Mouse (Mus musculus) macrophage (primary cell): ENCODE data around the gene Mfsd12. TPM values are rescaled to one million over a fixed set of nuclear protein-coding genes. Genes with fewer than 3 reads are reported as not detected.

ENCODE experiments used
- H3K27ac ChIP-seq: fragments of 350-480 bp; formaldehyde crosslinking; 2 replicates; pipeline ENCODE4 v1.9.0; 2021
- H3K36me3 ChIP-seq: fragments of 350-480 bp; formaldehyde crosslinking; 2 replicates; pipeline ENCODE4 v1.9.0; 2021; ENCODE audit errors: inconsistent target
- H3K4me3 ChIP-seq: fragments of 350-480 bp; formaldehyde crosslinking; 2 replicates; pipeline ENCODE4 v1.9.0; 2021; ENCODE audit errors: inconsistent target
- H3K79me2 ChIP-seq: fragments of 350-480 bp; formaldehyde crosslinking; 2 replicates; pipeline ENCODE4 v1.9.0; 2021; ENCODE audit errors: inconsistent target
- WGBS: methylation state at CpG from one replicate; pipeline ENCODE4 v1.1.7; 2026; ENCODE audit warnings: inconsistent platforms; ENCODE audit not compliant: missing documents; 5-methylcytosine and 5-hydroxymethylcytosine counted together
- polyA plus RNA-seq: library from polyadenylated mRNA; stranded (reverse); fragments of 250-400 nt; gene quantifications from 3 replicates; pipeline ENCODE4 v1.2.4, GENCODE M21; 2018; ENCODE audit warnings: inconsistent platforms

Mfsd12 gene
- polyA plus RNA-seq, 1 experiment from 2014 or later = 129 TPM

GRCm38 (mm10) chr10:81340551-81341332 is 16.5 kb upstream of the Mfsd12 start:
- H3K27ac ChIP-seq = no peak overlapping the region
- 85% methylated on average over 17 of the region's 17 CpGs for WGBS
- no peaks in the 10 kb centered on the region for H3K79me2 ChIP-seq
- no peaks in the 10 kb centered on the region for H3K36me3 ChIP-seq
- no peak overlapping the region for H3K4me3 ChIP-seq

GRCm38 (mm10) chr10:81341333-81341949 is 15.8 kb upstream of the Mfsd12 start:
- no peaks in the 10 kb centered on the region for H3K79me2 ChIP-seq
- 50% methylated on average over 16 of the region's 16 CpGs for WGBS
- no peak overlapping the region for H3K27ac ChIP-seq
- H3K36me3 ChIP-seq = no peaks in the 10 kb centered on the region
- H3K4me3 ChIP-seq = no peak overlapping the region

- Histone ChIP-seq H3K27ac (no peak within 1 kb of the TSS), H3K79me2 (no peaks in the 10 kb centered on the region), H3K4me3 (no peak within 1 kb of the TSS), H3K36me3 (no peaks in the 10 kb centered on the region)
- 7% methylated on average over 44 of the region's 67 CpGs for WGBS
Measured at GRCm38 (mm10) chr10:81342686-81343505, 14.4 kb upstream of the Mfsd12 start, which contains the start of gene Gipc3. Gene Gipc3 (minus strand): TSS chr10:81343266.

- no peaks in the 10 kb centered on the region; the same call in 1 of the 2 replicates for H3K36me3 ChIP-seq
- 48% methylated on average over 8 of the region's 8 CpGs for WGBS
- H3K79me2 ChIP-seq = no peaks in the 10 kb centered on the region
- no peak overlapping the region for H3K4me3 ChIP-seq
- no peak overlapping the region for H3K27ac ChIP-seq
Measured at GRCm38 (mm10) chr10:81344421-81345161, 12.7 kb upstream of the Mfsd12 start.

- Histone ChIP-seq H3K36me3 (no peaks in the 10 kb centered on the region; the same call in 1 of the 2 replicates), H3K79me2 (no peaks in the 10 kb centered on the region), H3K4me3 (no peak overlapping the region), H3K27ac (no peak overlapping the region)
- 57% methylated on average over 3 of the region's 4 CpGs for WGBS
Measured at GRCm38 (mm10) chr10:81345162-81345534, 12.1 kb upstream of the Mfsd12 start.

- H3K79me2 ChIP-seq = no peaks in the 10 kb centered on the region
- H3K36me3 ChIP-seq = no peaks in the 10 kb centered on the region; the same call in 1 of the 2 replicates
- WGBS = 19% methylated on average over 53 of the region's 55 CpGs
- H3K27ac ChIP-seq = no peak overlapping the region
- no peak overlapping the region for H3K4me3 ChIP-seq
Measured at GRCm38 (mm10) chr10:81346453-81347067, 10.7 kb upstream of the Mfsd12 start.

GRCm38 (mm10) chr10:81349146-81349545 is 8.1 kb upstream of the Mfsd12 start:
- Histone ChIP-seq H3K4me3 (peak overlapping the region; percentile 58), H3K36me3 (no peaks in the 10 kb centered on the region; the same call in 1 of the 2 replicates), H3K79me2 (peaks cover 9% of the 10 kb centered on the region; the same call in 1 of the 2 replicates), H3K27ac (peak overlapping the region; percentile 51)
- WGBS = 26% methylated on average over 12 of the region's 12 CpGs

GRCm38 (mm10) chr10:81349961-81350350 is 7.3 kb upstream of the Mfsd12 start:
- peak overlapping the region; percentile 51 for H3K27ac ChIP-seq
- peak overlapping the region; percentile 58 for H3K4me3 ChIP-seq
- 1% methylated on average over 29 of the region's 29 CpGs for WGBS
- H3K79me2 ChIP-seq = peaks cover 16% of the 10 kb centered on the region; the same call in 1 of the 2 replicates
- no peaks in the 10 kb centered on the region; the same call in 1 of the 2 replicates for H3K36me3 ChIP-seq

- H3K27ac ChIP-seq = peak within 1 kb of the TSS; percentile 58
- peak within 1 kb of the TSS; percentile 58 for H3K4me3 ChIP-seq
- WGBS = under 1% methylated on average over 54 of the region's 54 CpGs
- H3K79me2 ChIP-seq = peaks cover 21% of the 10 kb centered on the region; the same call in 1 of the 2 replicates
- H3K36me3 ChIP-seq = no peaks in the 10 kb centered on the region; the same call in 1 of the 2 replicates
Measured at GRCm38 (mm10) chr10:81350351-81351063, 6.8 kb upstream of the Mfsd12 start, which contains the start of gene Hmg20b. Gene Hmg20b (minus strand): TSS chr10:81350480.

- Histone ChIP-seq H3K79me2 (peaks cover 27% of the 10 kb centered on the region; the same call in 1 of the 2 replicates), H3K4me3 (no peak overlapping the region), H3K36me3 (no peaks in the 10 kb centered on the region; the same call in 1 of the 2 replicates), H3K27ac (no peak overlapping the region; the same call in 1 of the 2 replicates)
- 68% methylated on average over 9 of the region's 9 CpGs for WGBS
Measured at GRCm38 (mm10) chr10:81351678-81352291, 5.5 kb upstream of the Mfsd12 start.

- Histone ChIP-seq H3K79me2 (peaks cover 53% of the 10 kb centered on the region), H3K27ac (peak overlapping the region; percentile 100), H3K36me3 (peaks cover 3% of the 10 kb centered on the region; the same call in 1 of the 2 replicates), H3K4me3 (no peak overlapping the region)
- WGBS = 61% methylated on average over 6 of the region's 9 CpGs
Measured at GRCm38 (mm10) chr10:81354738-81355477, 2.4 kb upstream of the Mfsd12 start.

- Histone ChIP-seq H3K36me3 (peaks cover 8% of the 10 kb centered on the region; the same call in 1 of the 2 replicates), H3K79me2 (peaks cover 60% of the 10 kb centered on the region), H3K27ac (peak overlapping the region; percentile 100), H3K4me3 (no peak overlapping the region)
- 69% methylated on average over 4 of the region's 4 CpGs for WGBS
Measured at GRCm38 (mm10) chr10:81355533-81355932, 1.8 kb upstream of the Mfsd12 start.
